In genomic region chr15:30740728-30741127, GRCm38 (mm10) we compare ENCODE assay signal across 8 mouse cellular contexts.
DNase-seq lines count a peak whose midpoint lies in the region; ATAC-seq and TF ChIP-seq lines count a peak whose summit lies in the region.

No protein-coding gene starts in this region.

- peak; percentile 61 for TF ChIP-seq CTCF in liver, embryonic 14.5 days (IDR thresholded peaks at IDR 0.05; ENCODE audit: low read depth)

- H3K27me3 ChIP-seq in liver, embryonic 14.5 days (ENCODE audit: control insufficient read depth, insufficient read depth, low read length) = no peaks in the 10 kb centered on the region

- H3K4me2 ChIP-seq in liver, embryonic 14.5 days (ENCODE audit: low read depth) = no peak overlapping the region

- H3K4me3 ChIP-seq in liver, embryonic 14.5 days (ENCODE audit: insufficient read depth in 1 of 2, low read depth in 2 of 2, low read length in 2 of 2) = no peak overlapping the region

- WGBS in liver, embryonic 14.5 days (ENCODE audit: insufficient replicate concordance) = 18% methylated on average over 6 of the region's 6 CpGs

- no peak overlapping the region for H3K27ac ChIP-seq in liver, embryonic 14.5 days

- no peak for TF ChIP-seq EP300 in liver, embryonic 14.5 days (IDR thresholded peaks at IDR 0.05; ENCODE audit: low read depth)

- no peak overlapping the region for H3K9ac ChIP-seq in liver, embryonic 14.5 days (replicated peaks)

- H3K4me1 ChIP-seq in liver, embryonic 14.5 days (replicated peaks; ENCODE audit: control insufficient read depth in 2 of 2, insufficient read depth in 2 of 2, low read length in 1 of 2) = no peaks in the 10 kb centered on the region

- no peak for ATAC-seq in liver, embryonic 14.5 days (ENCODE audit: insufficient read depth)
- ATAC-seq in neutrophil, adult 5-6 weeks (ENCODE audit: extremely low read depth, insufficient number of reproducible peaks, low FRiP score, poor library complexity, severe bottlenecking) = peak; percentile 41; the same call in 1 of the 2 replicates
- no peak for ATAC-seq in megakaryocyte-erythroid progenitor cell, adult 5-6 weeks (replicated peaks; ENCODE audit: low FRiP score, low TSS enrichment, poor library complexity, severe bottlenecking)

- no peaks in the 10 kb centered on the region for H3K36me3 ChIP-seq in liver, embryonic 14.5 days (replicated peaks; ENCODE audit: control insufficient read depth, insufficient read depth, low read depth)

- no peaks in the 10 kb centered on the region for H3K9me3 ChIP-seq in liver, embryonic 14.5 days (ENCODE audit: control insufficient read depth, low read length)

- DNase-seq in 3T3-L1 (ENCODE audit: low read depth, low spot score) (peak; percentile 80), NIH3T3 (ENCODE audit: low read depth) (peak; percentile 70)
- DNase-seq in cerebellum, postnatal 25 days = peak; percentile 71 to 86
- peak; percentile 9 for DNase-seq in gonadal fat pad, adult 2 months (ENCODE audit: low read depth)
- peak; percentile 56 for DNase-seq in kidney, postnatal 14 days
- DNase-seq in liver, embryonic 14.5 days (ENCODE audit: low read depth in 3 of 3, low spot score in 3 of 3) = peak in 1 of 3 experiments; percentile 2
